Mouse (Mus musculus) CD4-positive, CD25-positive, alpha-beta regulatory T cell, adult 9 weeks (primary cell): ENCODE data around the gene Cyp2c66. TPM values are rescaled to one million over a fixed set of nuclear protein-coding genes. Genes with fewer than 3 reads are reported as not detected.

ENCODE experiments used
- polyA plus RNA-seq: library from polyadenylated mRNA; unstranded; fragments of 100-300 nt; shearing (Covaris generic); gene quantifications from one replicate; pipeline ENCODE4 v1.2.1, GENCODE M21; 2017

The Cyp2c66 gene
- not detected for polyA plus RNA-seq

GRCm38 (mm10) chr19:39113644-39114043, at the start of gene Cyp2c66:
TSS of gene Cyp2c66 (plus strand) at chr19:39113898.

Other genes starting within 250 kb of the Cyp2c66 start
- gene Hells, start 183.0 kb upstream of the Cyp2c66 start, polyA plus RNA-seq: 11.6 TPM
- gene Cyp2c55, start 106.9 kb upstream of the Cyp2c66 start, polyA plus RNA-seq: not detected
- gene Cyp2c65, start 52.9 kb upstream of the Cyp2c66 start, polyA plus RNA-seq: not detected
- not detected for gene Cyp2c29, start 155.5 kb downstream of the Cyp2c66 start, polyA plus RNA-seq